In genomic region chr5:131855358-131855757, GRCm38 (mm10) we compare ENCODE assay signal across 8 mouse cellular contexts.
DNase-seq lines count a peak whose midpoint lies in the region; ATAC-seq and TF ChIP-seq lines count a peak whose summit lies in the region.

No protein-coding gene starts in this region.

- peak overlapping the region; percentile 26 for H3K4me2 ChIP-seq in intestine, embryonic 14.5 days (ENCODE audit: low read length)
- no peak overlapping the region for H3K4me2 ChIP-seq in intestine, embryonic 16.5 days (ENCODE audit: low read depth, low read length)
- H3K4me2 ChIP-seq in forebrain, embryonic 13.5 days = peak overlapping the region; percentile 18; the same call in 1 of the 2 replicates

- no peak for ATAC-seq in intestine, embryonic 14.5 days (replicated peaks; ENCODE audit: low FRiP score, low TSS enrichment, low read depth)
- ATAC-seq in intestine, embryonic 16.5 days = no peak
- ATAC-seq in forebrain, embryonic 13.5 days = peak; percentile 60; the same call in 1 of the 2 replicates

- no peak overlapping the region for H3K27ac ChIP-seq in intestine, embryonic 14.5 days (ENCODE audit: low read depth)
- H3K27ac ChIP-seq in intestine, embryonic 16.5 days (ENCODE audit: low read length) = no peak overlapping the region
- peak overlapping the region; percentile 68 for H3K27ac ChIP-seq in forebrain, embryonic 13.5 days

- intact Hi-C loops in heart, postnatal 36 days (cut with DNase I) = no loop called here

- peaks cover 27% of the 10 kb centered on the region for H3K4me1 ChIP-seq in intestine, embryonic 14.5 days (replicated peaks; ENCODE audit: control insufficient read depth, insufficient read depth, low read length)
- peaks cover 18% of the 10 kb centered on the region for H3K4me1 ChIP-seq in intestine, embryonic 16.5 days (ENCODE audit: control insufficient read depth, insufficient read depth, low read length)
- H3K4me1 ChIP-seq in forebrain, embryonic 13.5 days = peaks cover 54% of the 10 kb centered on the region
- H3K4me1 ChIP-seq in lung, adult 2 months (ENCODE audit: control insufficient read depth, insufficient read depth, low read length) = no peaks in the 10 kb centered on the region

- 6% methylated on average over 8 of the region's 8 CpGs for WGBS in intestine, embryonic 14.5 days
- WGBS in intestine, embryonic 16.5 days = 18% methylated on average over 8 of the region's 8 CpGs
- WGBS in forebrain, embryonic 13.5 days = 4% methylated on average over 8 of the region's 8 CpGs
- WGBS in lung, adult 2 months = 11% methylated on average over 8 of the region's 8 CpGs

- no peak overlapping the region for H3K4me3 ChIP-seq in intestine, embryonic 14.5 days (ENCODE audit: low read depth, low read length)
- H3K4me3 ChIP-seq in intestine, embryonic 16.5 days (ENCODE audit: low read length) = no peak overlapping the region
- H3K4me3 ChIP-seq in forebrain, embryonic 13.5 days = no peak overlapping the region
- H3K4me3 ChIP-seq in lung, adult 2 months (replicated peaks; ENCODE audit: extremely low read depth, low read depth, low read length) = no peak overlapping the region

- H3K27me3 ChIP-seq in intestine, embryonic 14.5 days (replicated peaks; ENCODE audit: control insufficient read depth, insufficient read depth, low read length) = no peaks in the 10 kb centered on the region
- H3K27me3 ChIP-seq in intestine, embryonic 16.5 days (replicated peaks; ENCODE audit: control insufficient read depth, insufficient read depth, low read length) = no peaks in the 10 kb centered on the region; the same call in 1 of the 2 replicates
- H3K27me3 ChIP-seq in forebrain, embryonic 13.5 days = peaks cover 7% of the 10 kb centered on the region; the same call in 1 of the 2 replicates

- H3K9me3 ChIP-seq in intestine, embryonic 14.5 days (ENCODE audit: control insufficient read depth, low read length) = no peaks in the 10 kb centered on the region
- H3K9me3 ChIP-seq in intestine, embryonic 16.5 days (ENCODE audit: control insufficient read depth, low read length) = no peaks in the 10 kb centered on the region
- H3K9me3 ChIP-seq in forebrain, embryonic 13.5 days (replicated peaks) = no peaks in the 10 kb centered on the region

- no peaks in the 10 kb centered on the region for H3K36me3 ChIP-seq in intestine, embryonic 14.5 days (ENCODE audit: control insufficient read depth, insufficient read depth, low read length)
- H3K36me3 ChIP-seq in intestine, embryonic 16.5 days (ENCODE audit: control insufficient read depth, insufficient read depth, low read length) = no peaks in the 10 kb centered on the region
- no peaks in the 10 kb centered on the region for H3K36me3 ChIP-seq in forebrain, embryonic 13.5 days (ENCODE audit: poor library complexity, severe bottlenecking)

- no peak overlapping the region for H3K9ac ChIP-seq in intestine, embryonic 14.5 days (ENCODE audit: low read length)
- H3K9ac ChIP-seq in intestine, embryonic 16.5 days (ENCODE audit: low read depth, low read length) = no peak overlapping the region
- H3K9ac ChIP-seq in forebrain, embryonic 13.5 days = no peak overlapping the region

- no peak for TF ChIP-seq CTCF in lung, adult 2 months (IDR thresholded peaks at IDR 0.05; ENCODE audit: insufficient read depth, low read length)

- no peak for DNase-seq in intestine, embryonic 14.5 days (ENCODE audit: low spot score)
- DNase-seq in heart, postnatal 36 days = peak; percentile 33 to 38
- DNase-seq in lung, adult 2 months = peak; percentile 8
- DNase-seq in skeletal muscle tissue, adult 2 months (ENCODE audit: low read depth, low spot score) = peak; percentile 56
- DNase-seq in frontal cortex, postnatal 25 days (ENCODE audit: low spot score in 2 of 2) = no peak
- DNase-seq in B cell, adult 2 months = no peak

- no peak for TF ChIP-seq POLR2A in lung, adult 2 months (IDR thresholded peaks at IDR 0.05; ENCODE audit: borderline replicate concordance, extremely low read depth, low read depth, low read length)

Comparison
In these comparisons a context has a peak if more than half of its experiments do, and no peak if none do; other contexts are left out.
1. DNase-seq: peak in heart, postnatal 36 days (2 of 2), lung, adult 2 months (single experiment) and skeletal muscle tissue, adult 2 months (single experiment); none in intestine, embryonic 14.5 days (single experiment), frontal cortex, postnatal 25 days (0 of 2) and B cell, adult 2 months (0 of 2).